Mouse (Mus musculus): ENCODE measurements around the gene Kirrel. TPM values are rescaled to one million over a fixed set of nuclear protein-coding genes. Genes with fewer than 3 reads are reported as not detected.
"Not testable (repeated sequence)": the region's sequence is repeated elsewhere in the genome, so short reads cannot be mapped to it uniquely, and the experiment has no call there.

Kirrel gene
- total and polyA plus RNA-seq, 3 experiments: 11.2 to 22.0 (median 12.5) TPM

- no peak for DNase-seq
Observed at GRCm38 (mm10) chr3:87134951-87135350, 39.6 kb downstream of the Kirrel start.

- DNase-seq: no peak
Observed at GRCm38 (mm10) chr3:87131694-87132347, 42.7 kb downstream of the Kirrel start.

- no peak for DNase-seq
Observed at GRCm38 (mm10) chr3:87130933-87131332, 43.6 kb downstream of the Kirrel start.

- DNase-seq: peak; percentile 60
Observed at GRCm38 (mm10) chr3:87123795-87124194, 50.8 kb downstream of the Kirrel start.

GRCm38 (mm10) chr3:87118214-87118613, 56.3 kb downstream of the Kirrel start:
- no peak for DNase-seq

GRCm38 (mm10) chr3:87117632-87118031, 56.9 kb downstream of the Kirrel start:
- DNase-seq: no peak

GRCm38 (mm10) chr3:87115726-87116540, 58.6 kb downstream of the Kirrel start:
- peak; percentile 47 for DNase-seq

- DNase-seq: no peak
Observed at GRCm38 (mm10) chr3:87115271-87115670, 59.3 kb downstream of the Kirrel start.

- DNase-seq: no peak
Observed at GRCm38 (mm10) chr3:87114801-87115200, 59.7 kb downstream of the Kirrel start.

GRCm38 (mm10) chr3:87113881-87114280, 60.7 kb downstream of the Kirrel start:
- not testable (repeated sequence) for DNase-seq

GRCm38 (mm10) chr3:87112264-87112663, 62.3 kb downstream of the Kirrel start:
- no peak for DNase-seq

- no peak for DNase-seq
Observed at GRCm38 (mm10) chr3:87104856-87105255, 69.7 kb downstream of the Kirrel start.

GRCm38 (mm10) chr3:87102346-87102745, 72.2 kb downstream of the Kirrel start:
- DNase-seq: no peak

GRCm38 (mm10) chr3:87100911-87101310, 73.6 kb downstream of the Kirrel start:
- no peak for DNase-seq

GRCm38 (mm10) chr3:87097969-87098946, 76.3 kb downstream of the Kirrel start:
- peak; percentile 55 for DNase-seq

- no peak for DNase-seq
Observed at GRCm38 (mm10) chr3:87097205-87097604, 77.3 kb downstream of the Kirrel start.

GRCm38 (mm10) chr3:87093718-87094117, 80.8 kb downstream of the Kirrel start:
- DNase-seq: no peak

- DNase-seq: peak; percentile 70
Observed at GRCm38 (mm10) chr3:87089694-87090565, 84.6 kb downstream of the Kirrel start.

GRCm38 (mm10) chr3:87087146-87087545, 87.4 kb downstream of the Kirrel start:
- DNase-seq: no peak

- DNase-seq: peak; percentile 54
Observed at GRCm38 (mm10) chr3:87082235-87082634, 92.3 kb downstream of the Kirrel start.

GRCm38 (mm10) chr3:87079751-87080150, 94.8 kb downstream of the Kirrel start:
- DNase-seq: no peak

Data from adrenal gland, adult 2 months (tissue).